Mouse (Mus musculus): ENCODE results near the gene Wfdc8.
"Not testable (repeated sequence)": the region's sequence is repeated elsewhere in the genome, so short reads cannot be mapped to it uniquely, and the experiment has no call there.

Gene Wfdc8

DNA sequence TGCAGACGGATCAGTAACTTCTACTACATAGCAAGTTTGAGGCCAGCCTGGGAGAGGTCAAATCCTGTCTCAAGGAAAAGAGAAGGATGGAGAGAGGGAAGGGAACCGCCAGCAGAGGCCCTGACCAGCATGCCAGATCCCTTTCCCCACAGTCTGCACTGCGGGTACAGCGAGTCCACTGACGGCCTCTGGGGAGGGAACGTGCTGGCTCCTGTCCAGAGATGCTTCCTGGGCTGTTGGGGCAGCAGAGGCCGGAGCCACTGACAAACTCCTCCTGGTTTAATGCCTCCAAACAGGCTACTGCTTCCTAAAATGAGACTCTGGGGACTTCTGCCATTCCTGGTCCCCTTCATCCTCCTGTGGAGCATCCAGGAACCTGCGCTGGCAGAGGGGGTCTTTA is at the start of gene Wfdc8, which contains the start of gene Wfdc6b:
Wfdc8 (minus strand) TSS at position 156 of the 400 bp plus-strand sequence.
Wfdc6b (plus strand) TSS at position 52 of the 400 bp plus-strand sequence.
- DNase-seq = peak in 1 of 2 experiments; percentile 8

GRCm38 (mm10) chr2:164656483-164656882 is 43.1 kb upstream of the Wfdc8 start, which contains the start of gene Wfdc9:
Gene Wfdc9, minus strand, starts transcription at chr2:164656583.
- no peak for DNase-seq

DNA sequence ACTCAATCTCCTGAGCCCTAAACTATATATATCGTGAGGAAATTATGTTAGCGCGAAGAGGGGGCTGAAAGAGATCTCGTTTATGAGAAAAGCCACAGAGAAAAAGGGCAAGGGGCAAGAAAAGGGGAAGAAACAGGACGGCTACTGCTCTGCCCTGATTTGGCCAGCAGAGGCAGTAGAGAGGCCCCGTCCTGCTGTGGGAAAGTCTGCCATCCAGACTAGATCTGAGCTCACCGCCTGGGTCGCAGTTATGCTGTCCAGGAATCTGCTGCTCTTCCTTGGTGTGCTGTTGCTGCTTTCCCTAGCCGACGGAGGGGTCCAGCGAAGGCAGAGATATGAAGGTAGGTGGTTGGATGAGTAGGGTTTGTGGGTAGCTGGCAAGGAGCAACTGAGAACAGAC is 42.4 kb upstream of the Wfdc8 start, which contains the start of gene Wfdc10:
Wfdc10 (plus strand) TSS at position 189 of the 400 bp plus-strand sequence.
- DNase-seq = peak; percentile 32 to 64

- peak in 1 of 2 experiments; percentile 9 for DNase-seq
These were observed 28.7 kb upstream of the Wfdc8 start for GRCm38 (mm10) chr2:164641881-164642673.

DNA sequence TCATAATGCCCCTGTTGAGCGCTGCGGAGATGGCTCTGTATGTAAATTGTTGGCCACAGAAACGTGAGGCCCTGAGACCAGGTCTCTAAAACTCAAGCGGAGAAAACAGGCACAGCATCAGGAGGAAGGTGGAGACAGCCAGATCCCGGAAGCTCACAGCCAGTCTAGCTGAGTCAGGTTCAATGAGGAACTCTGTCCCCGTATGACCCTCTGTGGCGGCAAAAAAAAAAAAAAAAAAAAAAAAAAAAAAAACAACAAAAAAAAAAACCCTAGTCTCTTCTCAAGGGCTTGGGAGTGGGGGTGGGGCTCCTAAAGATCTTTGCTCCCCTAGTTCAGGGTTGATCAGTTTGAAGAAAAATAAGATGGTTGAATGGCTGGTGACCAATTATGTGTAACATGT is 27.7 kb upstream of the Wfdc8 start:
- no peak for DNase-seq

- DNase-seq = no peak
These were observed 25.3 kb upstream of the Wfdc8 start, which contains the start of gene Wfdc16 for GRCm38 (mm10) chr2:164638696-164639095. Gene Wfdc16, minus strand, starts transcription at chr2:164638796.

GRCm38 (mm10) chr2:164635266-164635665 is 21.8 kb upstream of the Wfdc8 start:
- DNase-seq = no peak

DNA sequence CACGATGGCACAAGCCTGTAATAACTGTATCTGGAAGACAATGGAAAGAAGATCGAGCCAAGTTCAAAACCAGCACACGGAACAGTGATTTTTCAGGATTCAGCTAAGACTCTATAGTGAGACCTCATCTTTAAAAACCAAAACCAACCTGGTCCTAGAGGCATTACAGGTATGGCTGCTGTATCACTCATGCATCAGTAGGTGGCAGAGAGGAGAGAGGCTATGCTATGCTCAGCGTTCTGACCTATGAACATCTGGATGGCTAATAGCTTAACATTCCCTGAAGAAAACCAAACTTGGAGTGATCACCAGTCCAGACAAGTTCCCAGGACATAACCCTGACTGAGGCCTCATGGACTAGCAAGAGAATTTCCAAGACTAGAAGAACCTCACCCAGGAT is 8.3 kb upstream of the Wfdc8 start:
- DNase-seq = no peak

DNA sequence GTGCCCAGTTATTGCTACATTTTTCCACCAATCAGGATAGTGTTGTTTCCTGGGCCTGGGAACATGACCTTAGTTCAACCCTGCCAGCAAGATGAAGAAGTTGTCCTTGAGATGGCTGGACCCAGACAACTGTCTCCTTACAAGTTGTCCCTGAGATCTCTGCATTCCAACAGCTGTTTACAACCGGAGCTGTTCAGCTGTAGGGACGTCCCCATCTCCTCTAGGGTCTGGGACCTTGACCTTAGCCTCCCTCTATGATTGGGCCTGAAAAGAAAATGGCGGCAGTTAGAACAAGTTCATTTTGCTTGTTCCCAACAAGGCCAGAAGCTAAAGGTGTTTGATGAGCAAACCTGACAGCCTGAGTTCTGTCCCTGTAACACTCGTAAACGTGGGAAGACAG is 5.6 kb upstream of the Wfdc8 start:
- DNase-seq = no peak

- no peak for DNase-seq
These were observed 2.0 kb upstream of the Wfdc8 start for GRCm38 (mm10) chr2:164615386-164615785.

DNA sequence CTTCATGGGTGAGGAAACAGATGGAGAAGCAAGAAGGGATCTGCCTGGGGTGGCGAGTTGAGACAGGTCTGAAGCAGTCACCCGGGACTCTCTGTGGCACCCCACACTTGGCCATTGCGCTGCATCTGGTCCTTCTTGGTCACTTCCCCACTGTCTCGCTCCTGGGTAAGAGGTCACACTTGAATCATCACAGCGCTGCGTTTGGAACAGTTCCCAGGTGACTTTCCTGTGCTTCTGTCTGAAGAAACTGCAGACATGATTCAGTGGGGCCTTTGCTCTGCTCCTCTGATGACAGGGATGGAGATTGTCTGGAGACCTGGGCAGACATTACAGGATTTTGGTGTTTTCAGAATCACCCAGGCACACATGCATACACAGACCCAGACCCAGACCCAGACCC is 4.6 kb downstream of the Wfdc8 start:
- DNase-seq = no peak

GRCm38 (mm10) chr2:164604411-164604810 is 9.0 kb downstream of the Wfdc8 start:
- no peak for DNase-seq

DNA sequence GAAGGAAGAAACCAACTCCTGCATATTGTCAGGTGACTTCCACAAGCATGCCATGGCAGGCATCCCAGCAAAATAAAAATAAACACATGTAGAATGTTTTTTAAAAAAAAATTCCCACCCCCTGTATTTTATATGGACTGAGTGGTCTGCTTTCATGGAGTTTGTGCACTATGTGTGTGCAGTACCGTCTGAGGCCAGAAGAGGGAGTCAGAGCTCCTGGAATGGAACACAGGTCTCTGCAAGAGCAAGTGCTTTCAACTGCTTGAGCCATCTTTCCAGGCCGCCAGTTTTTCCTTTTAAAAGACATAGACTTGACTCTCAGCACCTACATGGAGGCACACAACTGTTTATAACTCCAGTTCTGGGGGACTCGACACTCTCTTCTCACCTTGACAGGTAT is 9.9 kb downstream of the Wfdc8 start:
- DNase-seq = no peak

DNA sequence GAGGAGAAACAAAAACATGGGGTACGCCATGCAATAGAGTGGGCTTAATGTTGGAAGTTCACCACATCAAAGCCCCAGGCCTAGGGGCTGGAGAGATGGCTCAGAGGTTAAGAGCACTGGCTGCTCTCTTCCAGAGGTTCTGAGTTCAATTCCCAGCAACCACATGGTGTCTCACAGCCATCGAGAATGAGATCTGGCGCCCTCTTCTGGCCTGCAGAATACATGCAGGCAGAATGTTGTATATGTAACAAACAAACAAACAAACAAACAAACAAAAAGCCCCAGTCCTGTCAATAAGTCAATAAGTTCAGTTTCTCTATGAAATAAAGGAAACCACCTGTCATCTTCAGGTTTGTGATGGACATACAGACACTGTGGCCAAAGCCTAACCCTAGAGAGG is 13.2 kb downstream of the Wfdc8 start:
- no peak for DNase-seq

- no peak for DNase-seq
These were observed 19.9 kb downstream of the Wfdc8 start, which contains the start of gene Eppin for GRCm38 (mm10) chr2:164593494-164593893. Gene Eppin, minus strand, starts transcription at chr2:164593594.

- DNase-seq = peak; percentile 8 to 11
These were observed 21.4 kb downstream of the Wfdc8 start for GRCm38 (mm10) chr2:164592014-164592413.

GRCm38 (mm10) chr2:164585025-164585725 is 28.3 kb downstream of the Wfdc8 start, which contains the start of gene Wfdc6a:
Gene Wfdc6a, minus strand, starts transcription at chr2:164585447.
- not testable (repeated sequence) for DNase-seq

DNA sequence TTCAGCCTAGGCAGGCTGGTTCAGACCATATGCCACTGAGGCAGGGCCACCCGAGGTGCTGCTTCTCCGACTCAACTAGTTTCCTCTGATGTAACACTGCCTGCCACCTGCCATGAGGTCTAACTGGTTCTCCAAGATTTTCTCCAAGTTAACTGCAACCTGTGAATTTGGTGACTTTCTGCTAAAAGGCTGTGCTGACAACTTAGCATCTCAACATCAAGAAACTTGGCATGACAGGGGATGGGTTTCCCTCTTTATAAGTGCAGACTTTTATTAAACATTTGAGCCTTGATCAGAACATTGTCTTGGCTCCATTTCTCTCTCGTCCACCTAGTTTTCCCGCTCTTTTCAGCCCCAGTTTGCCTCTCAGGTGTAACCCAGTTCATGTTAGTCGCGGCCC is 40.1 kb downstream of the Wfdc8 start, which contains the start of gene Spint3:
Spint3 (minus strand) TSS at position 101 of the 400 bp plus-strand sequence.
- DNase-seq = not testable (repeated sequence)

GRCm38 (mm10) chr2:164567460-164567859 is 46.0 kb downstream of the Wfdc8 start:
- no peak for DNase-seq

DNA sequence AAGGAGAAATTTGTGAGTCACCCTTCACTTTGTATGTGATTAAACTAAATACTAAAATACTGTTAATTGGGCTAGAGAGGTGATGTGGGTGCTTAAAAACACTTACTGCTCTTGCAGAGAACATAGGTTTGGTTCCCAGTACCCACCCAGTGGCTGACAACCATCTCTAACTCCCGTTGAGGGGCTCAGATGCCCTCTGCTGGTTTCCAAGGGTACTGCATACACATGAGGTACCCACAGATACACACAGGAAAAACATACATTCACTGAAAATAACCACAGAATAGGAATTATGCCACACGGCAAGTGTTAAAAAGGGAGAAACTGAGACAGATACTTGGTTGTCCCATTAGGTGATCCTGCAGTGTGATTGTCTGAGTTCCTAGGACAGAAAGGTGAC is 46.4 kb downstream of the Wfdc8 start:
- no peak for DNase-seq

GRCm38 (mm10) chr2:164564346-164564745 is 49.1 kb downstream of the Wfdc8 start:
- DNase-seq = peak in 1 of 2 experiments; percentile 5

DNA sequence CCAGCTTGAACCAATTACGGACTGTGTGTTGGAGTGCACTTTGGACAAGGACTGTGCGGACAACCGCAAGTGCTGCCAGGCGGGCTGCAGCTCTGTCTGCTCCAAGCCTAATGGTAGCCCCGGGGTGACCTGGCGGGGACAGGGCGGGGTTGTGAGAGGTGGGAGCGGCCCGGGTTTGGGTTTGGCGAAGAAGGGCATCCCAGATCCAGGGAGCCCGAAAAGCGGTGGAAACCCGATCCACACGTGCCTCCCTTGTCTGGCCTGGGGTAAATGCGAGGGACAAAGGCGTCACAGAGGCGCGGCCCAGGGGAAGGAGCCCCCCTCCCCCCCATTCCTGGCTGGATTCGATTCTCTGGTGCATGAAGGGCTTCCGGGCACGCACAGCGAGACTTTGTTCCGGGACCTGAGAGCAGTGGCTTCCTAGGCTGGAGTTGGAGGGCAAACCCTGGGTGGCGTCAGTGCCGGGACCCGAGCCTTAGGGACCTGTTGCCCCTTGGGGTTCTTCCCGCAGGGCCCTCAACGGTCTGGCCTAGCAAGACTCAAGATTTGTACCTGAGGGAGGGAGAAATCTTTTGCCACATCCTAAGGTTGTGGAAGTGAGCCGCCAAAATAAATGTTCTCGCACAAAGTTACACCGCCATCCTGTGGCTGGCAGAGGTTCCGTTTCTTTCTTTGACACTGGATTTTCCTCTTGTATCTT is 49.9 kb downstream of the Wfdc8 start:
- DNase-seq = peak; percentile 9 to 22
